Mouse (Mus musculus) right cerebral cortex, postnatal 36 days (tissue): ENCODE measurements around the gene Relb.

Source experiments
- DNase-seq, 2 experiments: peaks; one replicate each; pipeline ENCODE4 v3.0.0; 2022; ENCODE audit warnings: low spot score in 2 of 2, mixed read lengths in 1 of 2

The Relb gene

GRCm38 (mm10) chr7:19580634-19581033 is 48.6 kb downstream of the Relb start:
- no peak for DNase-seq

- no peak for DNase-seq
These were observed 49.5 kb downstream of the Relb start for GRCm38 (mm10) chr7:19579751-19580150.

DNA sequence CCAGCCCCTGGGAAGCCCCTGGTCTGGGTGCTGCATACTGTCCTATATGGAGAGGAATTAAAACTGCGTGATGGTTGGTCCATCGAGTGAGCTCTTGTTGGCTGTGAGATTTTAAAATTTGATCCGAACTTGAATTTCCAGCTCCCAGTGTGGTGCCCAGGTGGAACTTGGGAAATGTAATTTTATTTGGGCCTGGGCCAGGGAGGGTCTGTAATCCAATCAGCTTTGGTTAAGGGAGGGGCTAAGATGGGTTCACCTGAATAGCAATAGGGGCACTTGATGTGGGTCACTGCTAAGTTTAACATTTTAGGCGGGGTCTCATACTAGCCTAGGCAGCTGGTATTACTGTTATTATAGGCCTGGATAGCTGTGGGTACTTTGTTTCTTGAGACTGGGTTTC is 50.8 kb downstream of the Relb start:
- DNase-seq: no peak

DNA sequence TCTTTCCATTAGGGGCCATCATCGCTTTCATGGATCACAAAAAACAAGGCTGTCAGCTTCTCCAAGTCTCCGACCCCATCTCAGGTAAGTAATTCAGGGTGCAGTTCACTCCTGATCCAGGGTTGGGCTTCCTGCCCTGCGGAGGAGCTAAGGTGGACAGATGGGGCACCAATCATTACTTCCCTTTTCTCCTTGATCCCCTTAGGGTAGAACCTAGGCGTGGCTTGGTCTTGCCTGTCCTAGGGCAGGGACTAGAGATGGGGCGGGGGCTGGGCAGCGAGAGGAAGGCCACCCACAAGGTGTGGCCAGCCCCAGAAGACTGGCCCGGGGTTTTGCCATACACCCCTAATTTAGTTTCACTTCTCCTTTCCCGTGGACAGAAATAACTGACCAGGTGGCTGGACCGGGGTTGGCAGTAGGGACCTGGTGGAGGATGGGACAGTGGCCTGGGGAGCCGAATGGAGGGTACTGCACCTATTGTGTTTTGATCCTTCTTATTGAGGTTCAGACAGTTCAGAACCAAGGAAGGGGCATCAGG is 51.3 kb downstream of the Relb start:
- DNase-seq: no peak

GRCm38 (mm10) chr7:19577141-19577852 is 51.9 kb downstream of the Relb start, which contains the start of the genes Zfp296 and Gemin7:
TSS of gene Zfp296 (plus strand) at chr7:19577287.
TSS of gene Gemin7 (minus strand) at chr7:19577595.
- no peak for DNase-seq

- no peak for DNase-seq
These were observed 53.7 kb downstream of the Relb start for GRCm38 (mm10) chr7:19575559-19575958.

GRCm38 (mm10) chr7:19573776-19574140 is 55.5 kb downstream of the Relb start:
- no peak for DNase-seq

DNA sequence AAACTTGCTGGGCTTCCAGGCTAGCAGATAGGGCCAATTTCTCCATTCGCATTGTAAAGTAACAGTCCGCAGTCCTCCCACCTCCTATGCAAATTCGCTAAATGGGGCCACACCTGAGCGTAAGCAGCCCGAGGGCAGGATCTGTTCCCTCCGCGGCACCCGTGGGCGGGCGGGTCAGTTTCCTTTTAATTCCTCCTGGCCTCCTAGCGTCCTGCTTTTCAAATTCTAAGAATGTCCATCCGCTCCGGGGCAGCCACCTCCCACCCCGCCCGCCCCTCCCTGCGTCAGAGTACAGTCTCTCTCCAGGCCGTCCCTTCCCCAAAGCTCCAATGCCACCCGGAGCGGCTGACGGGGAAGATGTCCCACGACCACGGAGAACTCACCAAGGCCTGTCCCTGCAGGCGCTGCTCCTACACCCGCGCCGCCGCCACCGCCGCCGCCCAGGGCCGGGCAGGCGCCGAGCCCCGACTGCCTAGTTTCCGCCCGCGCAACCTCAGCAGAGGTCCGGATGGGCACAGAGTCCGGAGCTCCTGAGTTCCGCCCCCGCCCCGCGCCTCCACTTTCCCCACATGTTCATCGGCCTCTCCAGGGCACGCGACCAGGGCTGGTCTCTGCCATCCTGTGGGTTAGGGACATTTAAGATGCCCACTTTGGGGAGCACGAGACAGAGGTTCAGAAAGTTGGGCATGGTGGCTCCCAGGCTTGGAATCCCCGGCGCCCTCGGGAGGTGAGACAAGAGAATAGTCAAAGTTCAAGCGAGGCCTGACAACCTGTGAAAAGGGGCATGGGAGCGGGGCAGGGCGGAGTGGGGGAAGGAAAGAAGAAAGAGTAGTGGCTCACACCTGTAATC is 56.1 kb downstream of the Relb start:
- DNase-seq: peak; percentile 59 to 65

DNA sequence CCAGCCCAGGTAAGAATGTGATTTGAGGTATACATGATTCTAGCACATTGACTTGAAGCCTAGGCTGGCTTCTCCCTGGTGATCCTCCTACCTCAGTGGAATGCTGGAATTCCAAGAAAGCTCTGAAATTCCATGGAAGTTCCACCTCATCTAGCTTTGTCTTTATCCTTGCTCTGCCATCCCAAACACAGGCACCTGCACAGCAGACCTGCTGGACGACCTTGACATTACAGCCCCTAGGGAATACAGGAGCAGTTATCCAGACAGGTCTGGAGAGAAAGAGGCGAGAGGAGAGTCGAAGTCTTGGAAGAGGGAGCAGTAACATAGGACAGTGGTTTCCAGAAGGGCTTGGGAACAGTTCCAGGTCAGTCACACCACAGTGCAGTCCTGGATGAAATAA is 59.6 kb downstream of the Relb start:
- no peak for DNase-seq

GRCm38 (mm10) chr7:19567426-19567825 is 61.8 kb downstream of the Relb start:
- DNase-seq: no peak

DNA sequence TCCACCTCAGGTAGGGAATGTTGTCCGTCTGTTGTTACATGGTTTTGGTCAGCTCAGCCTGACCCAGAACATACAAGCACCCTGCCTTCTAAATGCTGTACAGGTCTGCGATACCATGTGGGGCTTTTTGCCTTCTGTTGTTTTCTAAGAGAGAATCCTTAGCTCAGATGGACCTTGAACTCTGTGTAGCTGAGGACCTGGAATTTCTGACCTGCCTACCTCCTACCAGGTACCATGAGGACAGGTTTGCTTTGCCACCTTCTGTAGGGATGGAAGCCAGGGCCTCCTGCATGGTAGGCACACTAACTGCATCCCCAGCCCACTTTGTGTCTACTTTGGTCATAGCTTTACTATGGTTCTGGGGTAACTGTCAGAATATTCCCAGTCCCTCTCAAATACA is 63.4 kb downstream of the Relb start:
- no peak for DNase-seq

DNA sequence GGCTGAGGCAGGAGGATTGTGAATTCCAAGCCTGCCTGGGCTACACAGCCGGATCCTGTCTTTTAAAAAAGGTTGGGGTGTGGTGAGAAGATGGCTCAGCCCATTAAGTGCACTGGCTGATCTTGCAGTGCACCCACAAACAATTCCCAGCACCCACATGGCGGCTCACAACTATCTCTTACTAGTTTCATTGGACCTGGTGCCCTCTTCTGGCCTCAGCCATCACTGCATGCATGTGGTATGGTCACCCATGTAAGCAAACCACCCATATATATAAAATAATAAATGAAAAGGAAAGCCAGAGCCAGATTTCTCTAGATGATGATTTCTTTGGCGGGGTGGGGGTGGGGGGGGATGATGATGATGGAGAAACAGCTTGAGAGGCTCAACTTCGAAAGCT is 64.8 kb downstream of the Relb start:
- no peak for DNase-seq

GRCm38 (mm10) chr7:19563884-19564283 is 65.4 kb downstream of the Relb start:
- DNase-seq: no peak

DNA sequence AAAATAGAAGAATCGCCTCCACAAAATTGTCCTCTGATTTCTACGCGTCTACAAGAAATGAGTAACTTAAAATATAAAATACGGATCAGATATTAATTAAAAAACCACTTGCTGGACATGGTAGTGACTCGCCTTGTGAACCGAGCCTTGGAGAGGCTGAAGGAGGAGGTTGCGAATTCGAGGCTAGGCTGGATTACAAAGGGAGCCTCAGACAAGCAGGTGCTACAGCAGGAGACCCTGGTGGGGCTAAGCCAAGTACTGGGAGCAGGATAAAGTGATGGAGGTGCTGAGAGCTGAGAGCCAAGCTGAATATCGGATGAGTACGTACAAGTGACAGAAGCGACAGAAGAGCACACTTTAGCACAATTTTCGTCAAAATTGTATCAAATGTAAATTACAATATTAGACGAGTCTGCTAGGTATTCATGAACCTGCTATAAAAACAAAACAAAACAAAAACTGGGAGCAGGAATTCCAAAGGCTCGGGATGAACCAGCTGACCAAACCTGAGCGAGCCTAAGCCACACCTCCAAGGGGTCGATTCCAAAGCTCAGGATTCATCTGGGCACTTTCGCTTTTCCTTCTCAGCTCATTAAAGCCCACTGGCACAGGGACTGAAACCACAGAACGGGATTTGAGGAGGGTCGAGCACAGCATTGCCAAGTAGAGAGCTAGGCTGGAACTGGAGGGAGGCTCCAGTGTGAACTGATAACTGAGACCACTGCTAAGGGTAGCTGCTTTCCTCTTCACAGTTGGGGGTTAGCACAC is 66.4 kb downstream of the Relb start, which contains the start of gene Ppp1r37:
TSS of gene Ppp1r37 (minus strand) at position 434 of the 768 bp plus-strand sequence.
- DNase-seq: no peak

DNA sequence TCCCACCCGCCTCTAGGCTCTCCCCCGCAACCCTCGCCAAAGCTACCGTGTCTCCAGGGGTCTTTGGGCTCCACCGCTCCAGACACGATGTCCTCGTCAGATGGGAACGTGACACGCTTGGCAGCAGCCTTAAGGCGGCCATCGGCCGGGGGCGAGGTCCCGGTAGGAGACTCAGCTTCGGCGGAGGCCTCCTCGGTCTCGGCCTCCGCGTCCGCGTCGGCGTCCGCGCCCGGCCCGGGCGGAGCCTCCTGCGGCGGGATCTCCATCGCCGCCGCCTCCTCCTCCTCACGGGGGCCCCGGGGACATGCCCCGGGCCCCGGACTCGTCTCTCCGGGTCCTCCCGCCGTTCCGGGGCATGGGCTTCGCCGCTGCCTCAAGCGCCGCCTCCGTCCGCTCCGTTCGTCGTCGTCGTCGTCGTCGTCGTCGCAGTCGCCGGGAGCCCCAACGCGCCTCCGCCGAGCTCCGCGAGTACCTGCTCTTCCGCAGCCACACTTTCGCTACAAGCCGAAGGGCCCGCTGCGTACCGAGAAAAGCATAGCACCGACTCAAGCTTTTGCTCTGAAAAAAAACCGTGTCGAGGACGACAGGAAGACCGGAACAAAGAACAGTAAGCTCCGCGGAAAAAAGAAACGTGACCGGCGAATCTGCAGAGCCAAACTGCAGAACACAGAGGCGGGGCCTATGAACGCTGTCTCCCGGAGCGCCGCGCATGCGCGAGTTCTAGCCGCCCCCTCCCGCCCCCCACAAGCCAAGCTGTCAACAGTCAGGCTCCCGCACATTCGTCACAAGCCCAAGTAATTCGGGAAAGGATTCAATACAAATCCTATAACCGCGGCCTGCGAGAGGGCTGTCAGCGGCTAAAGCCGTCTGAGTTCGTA is 67.2 kb downstream of the Relb start:
- DNase-seq: peak; percentile 70 to 81

- DNase-seq: no peak
These were observed 67.8 kb downstream of the Relb start for GRCm38 (mm10) chr7:19561431-19561764.

DNA sequence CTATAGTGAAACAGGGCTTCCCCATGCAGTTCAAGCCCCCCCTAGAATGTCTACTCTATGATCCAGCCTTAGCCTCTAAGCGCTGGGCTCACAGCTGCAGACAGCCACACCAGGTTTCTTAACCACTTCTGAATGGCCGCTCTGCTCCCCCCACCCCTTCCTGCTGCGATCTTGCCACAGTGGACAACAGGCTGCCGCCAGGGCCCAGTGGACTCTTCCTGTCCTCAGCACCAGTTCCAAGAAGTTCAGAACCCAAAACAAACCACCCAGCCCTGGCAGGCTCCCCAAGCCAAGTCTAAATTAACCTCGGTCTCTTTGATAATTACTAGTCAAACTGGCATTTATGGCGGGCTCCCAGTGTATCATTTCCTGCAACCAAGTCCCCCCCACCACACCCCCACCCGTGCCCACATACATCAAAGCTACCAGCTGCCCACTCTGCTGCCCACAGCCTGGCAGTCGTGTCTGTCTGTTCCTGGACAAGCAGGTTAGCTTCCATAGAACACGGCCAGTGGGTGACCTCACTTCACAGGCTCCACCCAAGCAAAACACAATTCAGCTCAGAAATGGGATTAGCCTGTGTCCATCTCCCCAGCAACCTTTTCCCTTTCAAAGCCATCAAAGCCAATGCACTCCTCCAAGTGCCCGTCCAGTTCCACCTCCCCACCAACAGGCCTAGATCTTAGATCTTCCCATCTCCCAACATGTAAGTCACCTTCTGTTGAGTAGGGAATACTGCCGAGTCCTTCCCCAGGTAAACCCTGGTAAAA is 68.6 kb downstream of the Relb start:
- DNase-seq: no peak

GRCm38 (mm10) chr7:19558965-19559364 is 70.3 kb downstream of the Relb start:
- no peak for DNase-seq

GRCm38 (mm10) chr7:19557982-19558900 is 71.0 kb downstream of the Relb start:
- no peak for DNase-seq
